Mouse (Mus musculus): ENCODE measurements around the gene Ubn1. TPM values are rescaled to one million over a fixed set of nuclear protein-coding genes. Genes with fewer than 3 reads are reported as not detected.

The Ubn1 gene
- 21.6 and 26.2 TPM in 2 replicates for polyA plus RNA-seq (2012; ENCODE audit: low replicate concordance)

GRCm38 (mm10) chr16:5049774-5050234 is at the start of gene Ubn1, which contains the start of gene Glyr1:
Gene Ubn1 (plus strand): TSS chr16:5050057.
Gene Glyr1 (minus strand): TSS chr16:5049863.

GRCm38 (mm10) chr16:5007067-5007466 is 42.8 kb upstream of the Ubn1 start, which contains the start of gene Smim22:
Gene Smim22 (plus strand): TSS chr16:5007288.

GRCm38 (mm10) chr16:5013054-5013838 is 36.6 kb upstream of the Ubn1 start, which contains the start of gene Rogdi:
Gene Rogdi (minus strand): TSS chr16:5013553.

GRCm38 (mm10) chr16:5132401-5132801 is 82.5 kb downstream of the Ubn1 start, which contains the start of gene Ppl:
Gene Ppl (minus strand): TSS chr16:5132421.

Other genes with a start within 250 kb of the Ubn1 start
- gene 4930562C15Rik, start 214.6 kb upstream of the Ubn1 start, polyA plus RNA-seq (2012; ENCODE audit: low replicate concordance) = not detected in 2 replicates
- 248 and 524 TPM in 2 replicates for gene Ubald1, start 169.7 kb upstream of the Ubn1 start, polyA plus RNA-seq (2012; ENCODE audit: low replicate concordance)
- gene Mgrn1, start 163.8 kb upstream of the Ubn1 start, polyA plus RNA-seq (2012; ENCODE audit: low replicate concordance) = 47.2 and 75.1 TPM in 2 replicates
- gene Nudt16l1, start 111.3 kb upstream of the Ubn1 start, polyA plus RNA-seq (2012; ENCODE audit: low replicate concordance) = 29.1 and 39.8 TPM in 2 replicates
- 44.5 and 87.9 TPM in 2 replicates for gene Anks3, start 85.9 kb upstream of the Ubn1 start, polyA plus RNA-seq (2012; ENCODE audit: low replicate concordance)
- not detected in 2 replicates for gene Sept12, start 52.2 kb upstream of the Ubn1 start, polyA plus RNA-seq (2012; ENCODE audit: low replicate concordance)
- not detected in 2 replicates for gene Smim22, start 42.8 kb upstream of the Ubn1 start, polyA plus RNA-seq (2012; ENCODE audit: low replicate concordance)
- gene Rogdi, start 36.5 kb upstream of the Ubn1 start, polyA plus RNA-seq (2012; ENCODE audit: low replicate concordance) = 205 and 264 TPM in 2 replicates
- 14.7 and 34.6 TPM in 2 replicates for gene Glyr1, start 194 bp upstream of the Ubn1 start, polyA plus RNA-seq (2012; ENCODE audit: low replicate concordance)
- 1.9 and 3.0 TPM in 2 replicates for gene Ppl, start 82.4 kb downstream of the Ubn1 start, polyA plus RNA-seq (2012; ENCODE audit: low replicate concordance)
- 0.09 TPM in 1 of 2 replicates, not detected in the other for gene Sec14l5, start 97.1 kb downstream of the Ubn1 start, polyA plus RNA-seq (2012; ENCODE audit: low replicate concordance)
- 35.6 and 64.5 TPM in 2 replicates for gene Nagpa, start 154.0 kb downstream of the Ubn1 start, polyA plus RNA-seq (2012; ENCODE audit: low replicate concordance)
- gene AU021092, start 172.2 kb downstream of the Ubn1 start, polyA plus RNA-seq (2012; ENCODE audit: low replicate concordance) = 1.3 TPM in 1 of 2 replicates, not detected in the other
- gene Alg1, start 183.6 kb downstream of the Ubn1 start, polyA plus RNA-seq (2012; ENCODE audit: low replicate concordance) = 12.9 and 22.3 TPM in 2 replicates
- gene Eef2kmt, start 205.9 kb downstream of the Ubn1 start, polyA plus RNA-seq (2012; ENCODE audit: low replicate concordance) = 3.2 and 6.1 TPM in 2 replicates

Data from hematopoietic multipotent progenitor cell, adult 10-12 weeks (in vitro differentiated cells).